Mouse (Mus musculus): ENCODE results near the gene Lamb3.

Gene Lamb3

GRCm38 (mm10) chr1:193201383-193201778, 6.1 kb upstream of the Lamb3 start, which contains the start of gene Traf3ip3:
TSS of gene Traf3ip3 (minus strand) at chr1:193201703.
- DNase-seq: peak; percentile 78 to 93

- no peak for DNase-seq
These were observed 3.7 kb upstream of the Lamb3 start for GRCm38 (mm10) chr1:193203821-193204220.

- DNase-seq: no peak
These were observed 2.1 kb upstream of the Lamb3 start for GRCm38 (mm10) chr1:193205431-193205830.

DNA sequence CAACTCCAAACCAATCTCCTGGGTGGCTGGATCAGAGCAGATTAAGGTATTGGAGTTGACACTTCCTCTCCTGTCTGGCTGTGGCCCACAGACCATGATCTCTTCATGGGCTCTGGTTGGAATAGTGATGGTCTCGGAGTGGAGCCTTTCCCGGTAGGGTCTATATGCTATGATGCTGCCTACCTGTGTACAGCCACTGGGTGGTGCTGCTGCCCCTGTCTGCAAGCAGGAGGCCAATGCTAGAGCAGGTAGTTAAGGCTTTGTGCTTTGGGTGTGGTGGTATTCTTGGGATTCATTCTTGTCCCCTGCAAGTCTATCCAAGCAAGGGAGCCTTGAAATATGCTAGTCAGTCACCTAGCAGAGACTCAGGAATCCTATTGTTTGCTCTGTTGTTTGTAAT, 679 bp downstream of the Lamb3 start:
- peak; percentile 47 to 64 for DNase-seq

GRCm38 (mm10) chr1:193211371-193211770, 3.9 kb downstream of the Lamb3 start:
- DNase-seq: no peak

GRCm38 (mm10) chr1:193214053-193214452, 6.6 kb downstream of the Lamb3 start:
- no peak for DNase-seq

- no peak for DNase-seq
These were observed 8.5 kb downstream of the Lamb3 start for GRCm38 (mm10) chr1:193216000-193216399.

- DNase-seq: no peak
These were observed 12.9 kb downstream of the Lamb3 start for GRCm38 (mm10) chr1:193220408-193220807.

- no peak for DNase-seq
These were observed 18.0 kb downstream of the Lamb3 start for GRCm38 (mm10) chr1:193225531-193225930.

- no peak for DNase-seq
These were observed 18.6 kb downstream of the Lamb3 start for GRCm38 (mm10) chr1:193226114-193226513.

DNA sequence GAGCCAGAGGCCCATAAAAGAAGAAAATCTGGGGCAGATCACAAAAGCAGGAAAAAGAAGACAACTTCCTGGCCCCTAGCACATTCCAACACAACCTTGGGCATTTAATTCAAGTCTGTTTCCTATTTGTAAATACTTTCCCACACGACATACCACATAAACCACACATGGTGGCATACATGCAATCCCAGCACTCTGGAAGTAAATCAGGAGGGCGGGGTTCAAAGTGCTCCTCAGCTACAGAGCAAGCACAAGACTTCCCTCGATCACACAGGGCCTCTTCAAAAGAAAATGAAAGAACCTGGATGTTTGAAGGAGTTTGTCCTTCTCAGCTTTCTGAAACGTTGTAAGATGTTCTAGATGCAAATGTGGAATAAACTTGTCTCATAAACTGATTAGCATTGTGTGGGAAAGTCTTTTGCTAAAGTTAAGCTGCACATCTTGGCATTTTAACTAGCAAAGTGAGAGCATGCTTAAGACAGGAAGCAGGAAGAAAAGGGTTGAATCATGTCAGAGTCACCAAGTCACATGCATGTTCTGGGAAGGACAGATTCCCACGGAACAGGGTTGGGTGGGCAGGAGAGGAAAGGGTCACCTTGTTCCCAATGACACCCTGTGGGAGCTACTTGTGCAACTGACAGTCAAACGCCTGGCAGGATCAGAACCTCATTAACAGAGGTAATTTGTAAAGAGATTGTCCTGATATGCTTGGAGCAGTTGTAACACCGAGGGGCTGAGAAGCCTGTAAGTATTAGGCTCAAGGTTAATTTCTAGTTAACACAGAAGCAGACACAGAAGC, 19.4 kb downstream of the Lamb3 start:
- DNase-seq: no peak

DNA sequence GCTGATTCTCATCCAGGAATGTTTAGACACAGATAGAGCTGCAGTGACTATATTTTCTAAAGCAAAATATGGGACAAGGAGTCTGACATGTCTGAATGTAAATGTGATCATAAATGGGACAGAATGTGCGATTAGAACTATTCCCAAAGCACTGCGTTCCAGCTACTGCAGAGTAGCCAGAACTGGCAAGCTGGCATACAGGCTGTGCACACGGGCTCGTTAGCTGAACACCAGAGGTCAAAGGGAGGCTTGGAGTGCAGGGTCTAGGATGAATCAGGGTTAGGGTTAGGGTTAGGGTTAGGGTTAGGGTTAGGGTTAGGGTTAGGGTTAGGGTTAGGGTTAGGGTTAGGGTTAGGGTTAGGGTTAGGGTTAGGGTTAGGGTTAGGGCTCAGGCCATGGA, 20.0 kb downstream of the Lamb3 start:
- no peak for DNase-seq

- no peak for DNase-seq
These were observed 22.1 kb downstream of the Lamb3 start for GRCm38 (mm10) chr1:193229570-193229969.

DNA sequence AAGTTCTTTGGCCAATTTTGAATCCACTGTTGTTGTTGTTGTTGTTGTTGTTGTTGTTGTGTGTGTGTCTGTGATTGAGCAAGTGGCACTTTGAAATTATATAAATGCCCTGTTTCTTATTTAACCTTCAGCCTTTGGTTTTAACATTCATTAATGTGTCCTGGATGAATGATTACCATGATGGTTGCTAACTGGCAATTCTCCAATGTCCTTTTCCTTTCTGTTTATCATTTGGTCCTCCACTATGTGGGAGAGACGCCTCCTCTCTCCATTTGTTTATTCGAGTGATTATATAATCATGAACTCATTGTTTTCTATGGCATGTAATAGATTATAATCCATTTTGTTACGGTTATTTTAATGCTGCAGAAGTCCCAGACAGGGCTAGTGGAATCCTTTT, 23.0 kb downstream of the Lamb3 start:
- DNase-seq: no peak

DNA sequence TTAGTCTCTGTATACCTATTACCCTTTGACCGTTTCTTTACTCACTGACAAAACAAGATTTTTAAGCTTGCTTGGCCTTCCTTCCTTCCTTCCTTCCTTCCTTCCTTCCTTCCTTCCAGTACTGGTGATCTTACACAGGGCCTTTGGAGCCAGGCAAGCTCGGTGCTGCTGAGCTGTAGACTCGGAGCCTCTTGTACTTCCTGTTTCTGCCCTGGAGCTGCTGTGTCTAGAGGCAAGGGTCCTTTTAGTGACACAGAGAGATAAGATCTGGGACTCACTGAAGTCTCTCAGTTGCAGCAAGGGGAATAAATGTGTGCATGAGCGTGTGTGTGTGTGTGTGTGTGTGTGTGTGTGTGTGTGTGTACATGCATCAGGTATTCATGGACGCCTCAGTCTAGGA, 23.4 kb downstream of the Lamb3 start:
- no peak for DNase-seq

GRCm38 (mm10) chr1:193232732-193233131, 25.2 kb downstream of the Lamb3 start:
- no peak for DNase-seq

- no peak for DNase-seq
These were observed 26.7 kb downstream of the Lamb3 start for GRCm38 (mm10) chr1:193234130-193234645.

- DNase-seq: no peak
These were observed 27.4 kb downstream of the Lamb3 start for GRCm38 (mm10) chr1:193234930-193235329.

- no peak for DNase-seq
These were observed 30.9 kb downstream of the Lamb3 start for GRCm38 (mm10) chr1:193238426-193238825.

GRCm38 (mm10) chr1:193241436-193241835, 33.9 kb downstream of the Lamb3 start:
- DNase-seq: no peak

GRCm38 (mm10) chr1:193242238-193242637, 34.7 kb downstream of the Lamb3 start:
- DNase-seq: peak in 1 of 2 experiments; percentile 25

GRCm38 (mm10) chr1:193242863-193243262, 35.4 kb downstream of the Lamb3 start:
- no peak for DNase-seq

- DNase-seq: no peak
These were observed 36.2 kb downstream of the Lamb3 start for GRCm38 (mm10) chr1:193243571-193244193.

GRCm38 (mm10) chr1:193244235-193244634, 36.7 kb downstream of the Lamb3 start:
- DNase-seq: no peak
